Mouse (Mus musculus) heart, postnatal 4 days (tissue): ENCODE results near the gene Gm8947. TPM values are rescaled to one million over a fixed set of nuclear protein-coding genes. Genes with fewer than 3 reads are reported as not detected.
"Not testable (repeated sequence)": the region's sequence is repeated elsewhere in the genome, so short reads cannot be mapped to it uniquely, and the experiment has no call there.

Experiments used
- DNase-seq: peaks from one replicate; pipeline ENCODE4 v3.0.0; 2021
- total RNA-seq, 2 experiments: library from RNA; stranded (reverse); gene quantifications; 2 replicates each; pipeline ENCODE4 v1.2.3; 2021

The Gm8947 gene
- total RNA-seq, 2 experiments from 2014 or later = 0.17 TPM; not detected in 1

DNA sequence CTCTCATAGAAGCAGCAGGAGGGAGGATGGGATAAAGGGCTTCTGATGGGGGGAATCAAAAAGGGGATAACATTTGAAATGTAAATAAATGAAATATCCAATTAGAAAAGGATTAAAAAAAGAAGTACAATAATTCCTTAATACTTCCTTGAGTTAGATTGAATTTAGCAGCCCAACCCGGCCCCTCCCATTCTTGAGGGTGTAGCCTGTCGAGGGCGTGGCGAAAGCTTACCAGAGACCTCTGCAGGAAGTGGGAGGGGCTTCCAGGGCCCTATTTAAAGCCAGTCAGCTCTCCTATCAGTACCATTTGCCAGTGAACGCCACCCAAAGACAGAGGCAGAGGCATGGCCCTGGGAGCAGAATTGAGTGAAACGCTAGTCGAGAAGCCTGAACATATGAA lies 9.9 kb upstream of the Gm8947 start, which contains the start of gene Gm47985:
TSS of gene Gm47985 (plus strand) at position 272 of the 400 bp plus-strand sequence.
- not testable (repeated sequence) for DNase-seq

DNA sequence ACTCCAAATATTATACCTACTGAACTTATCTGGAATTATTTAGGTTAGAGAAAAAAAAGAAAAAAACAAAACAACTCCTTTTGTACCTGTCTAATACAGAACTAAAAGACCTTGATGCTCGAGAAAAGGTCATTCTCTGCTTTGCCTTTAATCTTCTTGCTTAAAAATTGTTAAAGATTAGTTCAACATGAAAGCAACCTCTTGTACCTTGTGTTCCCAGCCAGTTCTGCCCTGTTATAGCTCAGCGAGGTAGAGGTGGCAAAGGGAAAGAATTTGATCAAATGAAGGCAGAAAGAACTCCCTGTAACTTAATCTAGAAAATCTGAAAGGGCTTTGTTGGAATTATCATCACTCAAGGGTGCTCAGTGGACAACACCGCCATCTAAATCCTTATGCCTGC lies 6.0 kb upstream of the Gm8947 start:
- not testable (repeated sequence) for DNase-seq

DNA sequence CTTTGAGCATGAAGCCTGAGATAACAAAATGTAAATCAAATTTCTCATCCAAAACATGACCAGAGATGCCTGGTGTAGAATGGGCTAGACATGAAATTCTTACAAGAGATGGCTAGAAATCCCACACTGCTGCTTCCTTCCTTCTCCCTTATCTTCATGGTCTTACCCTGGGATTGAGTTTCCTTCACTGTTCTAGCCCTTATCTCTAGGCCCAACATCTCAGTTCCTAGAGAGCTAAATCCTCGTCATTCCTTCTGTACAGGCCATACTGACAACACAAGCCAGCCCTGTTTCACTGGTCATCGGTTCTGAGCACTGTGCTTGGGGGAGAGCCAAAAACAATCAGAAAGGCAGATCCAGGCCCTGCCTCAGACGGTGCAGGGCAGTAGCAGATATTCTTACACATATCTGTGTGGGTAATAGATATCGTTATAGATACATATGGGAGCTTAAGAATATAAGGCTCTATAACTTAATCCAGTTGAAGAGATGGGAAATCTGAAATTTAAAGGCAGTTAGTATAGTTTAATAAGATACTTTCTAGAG lies 5.2 kb upstream of the Gm8947 start:
- not testable (repeated sequence) for DNase-seq

DNA sequence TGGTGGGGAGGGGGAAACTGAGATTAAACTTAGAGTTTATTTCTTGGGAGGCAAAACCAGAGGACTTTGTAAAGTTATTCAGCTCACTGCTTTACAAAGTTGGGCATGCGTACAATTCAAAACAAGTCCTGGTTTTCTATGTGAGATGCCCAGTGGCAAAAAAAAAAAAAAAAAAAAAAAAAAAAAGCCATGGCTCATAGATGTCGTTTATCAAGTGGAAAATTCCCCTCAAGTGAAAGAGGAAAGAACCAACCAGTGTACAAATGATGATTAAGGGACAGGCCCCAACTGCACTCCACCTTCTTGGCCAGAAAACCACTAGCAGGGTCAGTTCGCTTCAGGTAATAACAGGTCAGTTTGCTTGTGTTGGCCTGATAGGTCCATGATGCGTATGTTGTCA lies 3.7 kb upstream of the Gm8947 start:
- DNase-seq = no peak

DNA sequence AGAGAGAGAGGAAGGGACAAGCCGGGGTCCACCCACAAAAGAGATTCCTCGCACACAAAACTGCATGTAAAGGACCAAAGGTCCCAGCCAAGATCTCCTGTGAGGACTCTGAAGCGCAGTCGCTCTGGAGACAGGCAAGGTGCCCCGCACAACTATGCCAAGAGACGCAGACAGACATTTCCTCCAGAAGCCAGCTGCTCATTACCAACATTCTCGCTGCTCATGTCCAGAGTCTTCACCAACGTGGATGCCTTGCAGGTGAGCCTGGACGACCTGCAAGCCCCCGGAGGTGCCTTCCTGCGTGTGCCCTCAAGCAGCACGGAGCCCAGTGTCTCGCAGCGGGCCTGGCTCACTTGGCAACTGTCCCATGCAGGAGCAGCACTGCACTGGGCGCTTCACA lies 563 bp downstream of the Gm8947 start:
- DNase-seq = not testable (repeated sequence)

DNA sequence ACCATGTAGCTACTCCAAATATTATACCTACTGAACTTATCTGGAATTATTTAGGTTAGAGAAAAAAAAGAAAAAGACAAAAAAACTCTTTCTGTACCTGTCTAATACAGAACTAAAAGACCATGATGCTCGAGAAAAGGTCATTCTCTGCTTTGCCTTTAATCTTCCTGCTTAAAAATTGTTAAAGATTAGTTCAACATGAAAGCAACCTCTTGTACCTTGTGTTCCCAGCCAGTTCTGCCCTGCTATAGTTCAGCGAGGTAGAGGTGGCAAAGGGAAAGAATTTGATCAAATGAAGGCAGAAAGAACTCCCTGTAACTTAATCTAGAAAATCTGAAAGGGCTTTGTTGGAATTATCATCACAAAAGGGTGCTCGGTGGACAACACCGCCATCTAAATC lies 3.8 kb downstream of the Gm8947 start:
- not testable (repeated sequence) for DNase-seq

DNA sequence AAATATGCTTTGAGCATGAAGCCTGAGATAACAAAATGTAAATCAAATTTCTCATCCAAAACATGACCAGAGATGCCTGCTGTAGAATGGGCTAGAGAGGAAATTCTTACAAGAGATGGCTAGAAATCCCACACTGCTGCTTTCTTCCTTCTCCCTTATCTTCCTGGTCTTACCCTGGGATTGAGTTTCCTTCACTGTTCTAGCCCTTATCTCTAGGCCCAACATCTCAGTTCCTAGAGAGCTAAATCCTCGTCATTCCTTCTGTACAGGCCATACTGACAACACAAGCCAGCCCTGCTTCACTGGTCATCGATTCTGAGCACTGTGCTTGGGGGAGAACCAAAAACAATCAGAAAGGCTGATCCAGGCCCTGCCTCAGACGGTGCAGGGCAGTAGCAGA lies 4.5 kb downstream of the Gm8947 start:
- not testable (repeated sequence) for DNase-seq

DNA sequence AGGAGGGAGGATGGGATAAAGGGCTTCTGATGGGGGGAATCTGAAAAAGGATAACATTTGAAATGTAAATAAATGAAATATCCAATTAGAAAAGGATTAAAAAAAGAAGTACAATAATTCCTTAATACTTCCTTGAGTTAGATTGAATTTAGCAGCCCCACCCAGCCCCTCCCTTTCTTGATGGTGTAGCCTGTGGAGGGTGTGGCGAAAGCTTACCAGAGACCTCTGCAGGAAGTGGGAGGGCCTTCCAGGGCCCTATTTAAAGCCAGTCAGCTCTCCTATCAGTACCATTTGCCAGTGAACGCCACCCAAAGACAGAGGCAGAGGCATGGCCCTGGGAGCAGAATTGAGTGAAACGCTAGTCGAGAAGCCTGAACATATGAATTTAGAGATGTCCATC lies 5.9 kb downstream of the Gm8947 start, which contains the start of gene Gm47995:
TSS of gene Gm47995 (plus strand) at position 329 of the 400 bp plus-strand sequence.
- not testable (repeated sequence) for DNase-seq

DNA sequence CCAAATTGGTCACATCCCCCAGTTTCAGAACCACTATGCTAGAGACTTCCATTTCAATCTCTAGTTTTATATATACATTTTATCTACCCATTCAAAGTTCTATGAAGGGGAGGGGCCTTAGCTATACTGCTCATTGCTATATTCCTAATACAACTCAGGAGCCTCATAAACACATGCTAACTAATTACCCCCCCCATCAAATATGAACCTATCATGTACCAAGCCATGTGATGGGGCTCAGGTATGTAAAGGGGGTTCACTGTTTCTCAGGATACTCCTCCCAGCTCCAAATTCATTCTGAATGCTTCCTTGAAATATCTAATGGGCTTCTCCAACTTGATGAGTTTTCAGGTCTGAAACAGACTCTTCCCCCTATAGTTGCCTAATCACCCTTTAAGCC lies 8.4 kb downstream of the Gm8947 start:
- DNase-seq = not testable (repeated sequence)

DNA sequence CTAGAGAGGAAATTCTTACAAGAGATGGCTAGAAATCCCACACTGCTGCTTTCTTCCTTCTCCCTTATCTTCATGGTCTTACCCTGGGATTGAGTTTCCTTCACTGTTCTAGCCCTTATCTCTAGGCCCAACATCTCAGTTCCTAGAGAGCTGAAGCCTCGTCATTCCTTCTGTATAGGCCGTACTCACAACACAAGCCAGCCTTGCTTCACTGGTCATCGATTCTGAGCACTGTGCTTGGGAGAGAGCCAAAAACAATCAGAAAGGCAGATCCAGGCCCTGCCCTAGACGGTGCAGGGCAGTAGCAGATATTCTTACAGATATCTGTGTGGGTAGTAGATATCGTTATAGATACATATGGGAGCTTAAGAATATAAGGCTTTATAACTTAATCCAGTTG lies 10.6 kb downstream of the Gm8947 start:
- not testable (repeated sequence) for DNase-seq

DNA sequence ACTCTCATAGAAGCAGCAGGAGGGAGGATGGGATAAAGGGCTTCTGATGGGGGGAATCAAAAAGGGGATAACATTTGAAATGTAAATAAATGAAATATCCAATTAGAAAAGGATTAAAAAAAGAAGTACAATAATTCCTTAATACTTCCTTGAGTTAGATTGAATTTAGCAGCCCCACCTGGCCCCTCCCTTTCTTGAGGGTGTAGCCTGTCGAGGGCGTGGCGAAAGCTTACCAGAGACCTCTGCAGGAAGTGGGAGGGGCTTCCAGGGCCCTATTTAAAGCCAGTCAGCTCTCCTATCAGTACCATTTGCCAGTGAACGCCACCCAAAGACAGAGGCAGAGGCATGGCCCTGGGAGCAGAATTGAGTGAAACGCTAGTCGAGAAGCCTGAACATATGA lies 11.6 kb downstream of the Gm8947 start, which contains the start of gene 3110040M04Rik:
TSS of gene 3110040M04Rik (plus strand) at position 304 of the 400 bp plus-strand sequence.
- DNase-seq = not testable (repeated sequence)

DNA sequence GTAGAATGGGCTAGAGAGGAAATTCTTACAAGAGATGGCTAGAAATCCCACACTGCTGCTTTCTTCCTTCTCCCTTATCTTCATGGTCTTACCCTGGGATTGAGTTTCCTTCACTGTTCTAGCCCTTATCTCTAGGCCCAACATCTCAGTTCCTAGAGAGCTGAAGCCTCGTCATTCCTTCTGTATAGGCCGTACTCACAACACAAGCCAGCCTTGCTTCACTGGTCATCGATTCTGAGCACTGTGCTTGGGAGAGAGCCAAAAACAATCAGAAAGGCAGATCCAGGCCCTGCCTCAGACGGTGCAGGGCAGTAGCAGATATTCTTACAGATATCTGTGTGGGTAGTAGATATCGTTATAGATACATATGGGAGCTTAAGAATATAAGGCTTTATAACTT lies 16.3 kb downstream of the Gm8947 start:
- DNase-seq = not testable (repeated sequence)

DNA sequence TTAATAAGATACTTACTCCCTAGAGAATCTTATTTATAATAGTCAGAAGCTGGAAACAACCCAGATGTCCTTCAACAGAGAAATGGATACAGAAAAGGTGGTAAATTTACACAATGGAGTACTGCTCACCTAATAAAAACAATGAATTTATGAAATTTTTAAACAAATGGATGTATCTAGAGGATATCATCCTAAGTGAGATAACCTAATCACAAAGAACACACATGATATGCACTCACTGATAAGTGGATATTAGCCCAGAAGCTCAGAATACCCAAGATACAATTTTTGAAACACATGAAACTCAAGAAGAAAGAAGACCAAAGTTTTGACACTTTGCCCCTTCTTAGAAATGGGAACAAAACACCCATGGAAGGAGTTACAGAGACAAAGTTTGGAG lies 16.8 kb downstream of the Gm8947 start:
- not testable (repeated sequence) for DNase-seq

DNA sequence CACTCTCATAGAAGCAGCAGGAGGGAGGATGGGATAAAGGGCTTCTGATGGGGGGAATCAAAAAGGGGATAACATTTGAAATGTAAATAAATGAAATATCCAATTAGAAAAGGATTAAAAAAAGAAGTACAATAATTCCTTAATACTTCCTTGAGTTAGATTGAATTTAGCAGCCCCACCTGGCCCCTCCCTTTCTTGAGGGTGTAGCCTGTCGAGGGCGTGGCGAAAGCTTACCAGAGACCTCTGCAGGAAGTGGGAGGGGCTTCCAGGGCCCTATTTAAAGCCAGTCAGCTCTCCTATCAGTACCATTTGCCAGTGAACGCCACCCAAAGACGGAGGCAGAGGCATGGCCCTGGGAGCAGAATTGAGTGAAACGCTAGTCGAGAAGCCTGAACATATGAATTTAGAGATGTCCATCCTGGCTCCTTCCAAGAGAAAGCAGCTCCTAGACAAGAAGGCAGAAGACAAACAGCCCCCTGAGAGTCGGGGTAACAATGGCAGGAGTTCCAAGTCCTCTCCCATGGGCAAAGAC lies 17.7 kb downstream of the Gm8947 start, which contains the start of gene Gm47996:
TSS of gene Gm47996 (plus strand) at position 308 of the 532 bp plus-strand sequence.
- DNase-seq = not testable (repeated sequence)

DNA sequence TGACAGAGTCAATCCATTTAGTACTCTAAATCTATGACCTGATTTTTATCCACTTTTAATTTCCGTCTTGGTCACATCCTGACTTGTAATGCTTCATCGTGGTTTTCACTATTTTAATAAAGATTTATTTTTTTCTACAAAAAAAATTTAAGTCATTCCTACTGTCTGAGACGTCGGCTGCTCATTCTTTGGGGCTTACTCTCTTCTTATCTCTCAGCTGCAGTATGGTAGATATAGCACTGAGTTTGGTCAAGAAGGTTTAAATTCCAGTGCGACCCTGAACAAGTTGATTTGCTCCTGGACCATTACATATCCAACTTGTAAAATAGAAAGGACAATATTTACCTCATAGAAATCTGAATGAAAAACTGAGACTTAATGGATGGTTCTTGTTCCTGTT lies 19.5 kb downstream of the Gm8947 start:
- not testable (repeated sequence) for DNase-seq

DNA sequence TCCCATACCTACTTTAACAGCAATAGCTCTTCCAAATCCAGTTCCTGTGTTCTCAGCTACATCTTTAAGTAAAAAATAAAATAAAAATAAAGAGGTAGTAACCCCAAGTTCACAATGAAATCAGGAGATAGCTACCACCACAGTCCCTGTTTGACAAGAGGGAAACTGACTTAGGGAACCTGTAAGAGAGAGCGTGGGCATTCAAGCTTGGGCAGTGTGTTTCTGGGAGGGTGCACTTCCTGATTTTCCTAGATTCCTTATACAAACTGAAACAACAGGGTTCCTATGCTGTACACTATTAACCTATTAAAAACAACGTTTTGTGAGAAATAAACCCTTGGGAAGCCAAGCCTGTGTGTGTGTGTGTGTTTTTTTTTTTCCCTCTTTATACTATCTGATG lies 22.7 kb downstream of the Gm8947 start:
- no peak for DNase-seq

DNA sequence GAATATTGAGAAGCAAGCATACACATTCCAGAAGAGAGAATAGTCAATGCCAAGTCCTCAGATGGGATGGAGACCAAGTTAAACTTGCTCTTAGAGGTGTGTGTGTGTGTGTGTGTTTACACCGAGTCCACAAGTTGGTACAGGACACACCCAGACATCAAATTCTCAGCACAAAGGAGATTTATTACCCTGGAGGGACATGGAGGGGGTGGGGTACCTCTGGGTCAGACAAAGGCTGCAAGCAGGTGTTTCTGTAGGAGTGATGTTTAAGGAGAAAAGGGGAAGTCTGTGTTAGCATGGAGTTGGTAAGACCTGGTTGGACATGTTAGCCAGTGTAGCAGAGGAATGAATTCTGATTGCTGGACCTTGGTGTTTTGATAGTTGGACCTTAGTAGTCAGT lies 23.8 kb downstream of the Gm8947 start:
- no peak for DNase-seq

DNA sequence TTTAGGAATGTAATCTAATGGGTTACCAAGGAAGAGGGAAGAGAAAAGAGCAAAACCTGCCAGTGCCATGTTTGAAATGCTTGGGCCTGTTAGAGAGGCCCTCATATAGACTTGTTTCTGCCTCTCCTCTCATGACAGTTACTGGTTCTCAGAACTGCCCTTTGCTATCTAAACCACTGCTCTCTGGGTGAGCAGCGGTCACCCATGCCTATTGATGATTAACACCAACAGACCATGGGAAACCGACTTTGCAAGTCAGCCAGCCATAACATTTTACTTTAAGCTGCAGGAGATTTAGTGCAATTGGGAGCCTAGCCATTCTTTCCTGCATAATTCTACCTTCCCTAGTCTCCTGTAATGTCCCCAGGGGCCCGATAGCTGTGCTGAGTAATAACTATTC lies 24.2 kb downstream of the Gm8947 start:
- no peak for DNase-seq

DNA sequence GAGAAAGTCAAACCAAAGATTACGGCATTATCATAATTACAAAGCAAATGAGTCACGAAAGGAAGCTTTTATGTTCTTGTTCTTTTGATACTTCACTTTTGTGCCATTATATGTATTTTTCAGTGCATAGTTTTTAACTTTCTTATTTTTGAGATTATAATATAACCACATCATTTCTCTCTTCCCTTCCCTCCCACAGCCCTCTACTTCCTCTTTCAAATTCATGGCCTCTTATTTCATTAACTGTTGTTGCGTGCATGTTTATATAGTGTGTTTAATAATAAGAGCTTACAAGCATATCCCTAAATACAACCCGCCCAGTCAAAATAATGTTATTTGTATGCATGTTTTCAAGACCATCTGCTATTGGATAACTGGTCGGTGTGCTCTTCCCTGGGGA lies 26.9 kb downstream of the Gm8947 start:
- DNase-seq = no peak

DNA sequence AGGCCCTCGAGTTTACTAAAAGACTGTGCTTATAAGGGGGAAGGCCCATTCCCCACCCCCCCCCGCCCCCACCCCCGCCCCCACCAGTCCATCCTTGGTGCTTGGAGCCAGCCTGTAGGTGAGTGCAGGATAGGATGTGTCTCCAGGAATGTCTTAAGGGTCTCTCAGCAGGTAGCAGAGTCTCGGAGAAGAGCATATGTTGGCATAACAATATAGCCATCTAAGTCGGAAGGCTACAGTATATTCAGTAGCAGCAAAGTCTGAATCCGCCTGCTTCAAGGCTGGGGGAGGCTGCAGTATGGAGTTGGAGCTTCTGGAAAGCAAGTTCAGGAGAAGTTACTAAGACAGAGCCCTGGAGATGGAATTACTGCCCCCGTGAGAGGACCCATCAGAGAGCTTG lies 27.9 kb downstream of the Gm8947 start:
- DNase-seq = no peak

DNA sequence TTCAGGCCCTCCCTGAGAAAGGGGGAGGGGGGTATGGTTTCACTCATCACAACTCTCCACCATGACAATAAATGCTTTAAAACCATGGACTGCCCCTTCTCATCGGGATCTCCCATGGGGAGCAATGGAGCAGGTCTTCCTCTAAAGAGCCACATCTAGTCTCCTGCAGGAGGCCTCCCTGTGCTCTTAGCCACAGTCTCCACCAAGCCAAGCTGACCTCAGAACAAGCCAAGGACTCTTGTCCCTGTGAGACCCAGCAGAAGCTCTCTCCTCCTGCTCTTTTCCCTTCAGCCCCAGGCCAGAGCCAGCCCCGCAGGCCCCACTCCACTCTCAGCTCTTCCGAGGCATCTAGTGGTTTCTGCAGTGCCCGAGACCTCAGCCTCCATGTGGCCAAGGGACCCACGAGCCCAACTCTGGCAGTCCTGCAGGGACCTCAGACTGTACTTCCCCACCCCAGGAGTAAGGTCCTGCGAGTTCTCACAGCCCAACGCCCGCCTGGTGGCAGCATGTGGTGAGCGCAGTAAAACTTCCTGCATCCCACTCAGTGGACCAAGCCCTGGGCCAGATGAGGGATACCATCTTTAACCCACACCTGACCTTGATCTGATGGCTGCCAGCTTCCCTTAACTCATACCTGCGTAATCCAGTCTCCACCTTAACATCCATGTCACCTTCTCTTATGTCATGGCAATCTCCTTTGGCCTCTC lies 30.5 kb downstream of the Gm8947 start:
- no peak for DNase-seq

DNA sequence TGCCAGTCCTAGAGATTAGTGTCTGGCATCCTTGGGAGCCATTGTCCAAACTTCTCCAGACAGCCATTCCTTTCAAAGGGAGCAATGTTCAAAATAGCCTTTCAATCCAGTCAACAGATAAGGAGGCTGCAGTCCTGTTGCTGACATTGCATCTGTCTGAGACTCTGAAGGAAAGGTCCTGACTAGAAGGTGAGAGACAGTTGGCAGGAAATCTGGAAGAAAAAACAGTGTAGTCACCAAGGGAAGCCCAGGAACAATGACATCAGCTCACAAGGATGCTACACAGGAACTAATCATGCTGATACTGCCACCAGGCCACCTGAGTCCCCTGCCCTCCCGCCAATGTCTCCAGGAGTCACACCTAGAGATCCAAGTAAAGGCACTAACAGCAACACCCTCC lies 31.2 kb downstream of the Gm8947 start:
- DNase-seq = no peak

DNA sequence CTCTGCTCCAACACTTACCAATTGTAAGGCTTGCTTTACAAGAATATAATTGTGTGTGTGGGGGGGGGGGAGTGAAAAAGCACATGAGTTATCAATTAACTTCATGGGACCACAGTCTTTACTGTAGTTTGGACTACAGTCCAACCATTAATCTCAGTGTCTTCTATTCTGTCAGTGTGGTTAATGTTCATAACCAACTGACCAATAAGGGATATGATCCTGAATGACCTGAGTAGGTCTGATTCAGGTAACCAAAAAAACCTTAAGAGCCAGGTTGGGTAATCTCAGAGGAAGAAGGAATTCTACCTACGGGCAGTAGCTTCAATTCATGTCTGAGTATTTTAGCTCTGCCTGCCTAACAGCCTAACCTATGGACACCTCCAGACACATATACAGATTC lies 32.4 kb downstream of the Gm8947 start:
- no peak for DNase-seq

DNA sequence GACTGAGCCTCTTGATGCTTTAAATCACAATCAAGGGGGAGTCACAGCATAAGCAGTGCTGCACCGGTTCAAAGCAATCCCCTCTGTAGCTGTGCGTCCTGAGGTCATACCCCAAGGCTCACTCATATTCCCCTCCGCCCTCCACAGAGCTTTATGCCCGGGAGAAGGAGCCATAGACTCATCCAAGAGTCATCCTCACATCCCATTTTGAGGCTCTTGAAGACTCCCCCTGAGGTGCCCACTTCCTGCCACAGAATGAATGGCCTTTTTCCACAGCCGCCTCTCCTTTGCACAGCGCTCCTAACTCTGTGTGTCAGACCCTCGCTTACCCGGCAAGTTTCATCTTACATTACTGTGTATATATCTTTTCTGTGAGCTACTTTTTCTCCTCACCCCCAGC lies 35.3 kb downstream of the Gm8947 start:
- DNase-seq = no peak
